Mouse (Mus musculus) stomach, embryonic 14.5 days (tissue): ENCODE measurements around the gene Tmem204. TPM values are rescaled to one million over a fixed set of nuclear protein-coding genes. Genes with fewer than 3 reads are reported as not detected.
A peak's percentile ranks its signal among the peaks of the same experiment; 100 is the strongest.

Experiments used
- ATAC-seq: fragments of 200-750 bp; cut with Nextera tagmentation; 2 replicates; pipeline ENCODE4 v1.8.0; 2017; ENCODE audit warnings: low read depth, moderate TSS enrichment; ENCODE audit not compliant: insufficient number of reproducible peaks, insufficient read depth, low FRiP score
- H3K27ac ChIP-seq: fragments of 300-500 bp; sonication (generic); 2 replicates; pipeline ENCODE4 v1.5.1; 2014; ENCODE audit warnings: mild to moderate bottlenecking, low read length, moderate library complexity, mixed read lengths
- H3K27me3 ChIP-seq: fragments of 300-500 bp; sonication (generic); 2 replicates; pipeline ENCODE4 v1.6.1; 2014; ENCODE audit warnings: low read length, control low read depth, mixed read lengths; ENCODE audit not compliant: control insufficient read depth, insufficient read depth
- H3K36me3 ChIP-seq: fragments of 300-500 bp; sonication (generic); 2 replicates; pipeline ENCODE4 v1.6.1; 2014; ENCODE audit warnings: mild to moderate bottlenecking, control low read depth, low read length, moderate library complexity, mixed read lengths; ENCODE audit not compliant: control insufficient read depth, insufficient read depth
- H3K4me1 ChIP-seq: fragments of 300-500 bp; sonication (generic); 2 replicates; pipeline ENCODE4 v1.6.1; 2014; ENCODE audit warnings: low read length, control low read depth, mixed read lengths; ENCODE audit not compliant: control insufficient read depth, insufficient read depth
- H3K4me2 ChIP-seq: fragments of 300-500 bp; sonication (generic); replicated peaks from 2 replicates; pipeline ENCODE4 v1.6.1; 2014; ENCODE audit warnings: low read depth, low read length, control low read depth
- H3K4me3 ChIP-seq: fragments of 300-500 bp; sonication (generic); 2 replicates; pipeline ENCODE4 v1.5.1; 2014; ENCODE audit warnings: low read depth, low read length, control low read depth
- H3K9ac ChIP-seq: fragments of 300-500 bp; sonication (generic); replicated peaks from 2 replicates; pipeline ENCODE4 v1.6.1; 2014; ENCODE audit warnings: low read depth, mild to moderate bottlenecking, control low read depth, low read length, moderate library complexity, mixed read lengths
- H3K9me3 ChIP-seq: fragments of 300-500 bp; sonication (generic); 2 replicates; pipeline ENCODE4 v1.6.1; 2016; ENCODE audit warnings: low read depth, low read length, control low read depth; ENCODE audit not compliant: control insufficient read depth
- WGBS: fragments of 180-500 bp; shearing (Covaris S2); extraction: QIAGEN DNeasy Blood & Tissue Kit; methylation state at CpG from one replicate; pipeline ENCODE4 v1.1.7; 2014; 5-methylcytosine and 5-hydroxymethylcytosine counted together
- polyA plus RNA-seq: library from polyadenylated mRNA; unstranded; fragments of >200 nt; fragmentation: Nextera tagmentation; extraction: Ambion mirVana; gene quantifications from 2 replicates; pipeline ENCODE4 v1.2.1, GENCODE M21; 2014

Gene Tmem204
- polyA plus RNA-seq, 1 experiment from 2014 or later, result 21.6 TPM

- peaks cover 72% of the 10 kb centered on the region for H3K36me3 ChIP-seq
- WGBS, result 91% methylated on average over 11 of the region's 11 CpGs
- H3K27me3 ChIP-seq, result no peaks in the 10 kb centered on the region
- no peaks in the 10 kb centered on the region for H3K9me3 ChIP-seq
- no peak overlapping the region for H3K4me2 ChIP-seq
- no peak overlapping the region for H3K4me3 ChIP-seq
- H3K4me1 ChIP-seq, result no peaks in the 10 kb centered on the region
- H3K9ac ChIP-seq, result no peak overlapping the region
- no peak for ATAC-seq
- H3K27ac ChIP-seq, result no peak overlapping the region
Observed at GRCm38 (mm10) chr17:25101338-25101737, 17.9 kb upstream of the Tmem204 start.

- 89% methylated on average over 6 of the region's 6 CpGs for WGBS
- Histone ChIP-seq H3K9me3 (no peaks in the 10 kb centered on the region), H3K27me3 (no peaks in the 10 kb centered on the region), H3K36me3 (peaks cover 60% of the 10 kb centered on the region), H3K4me1 (no peaks in the 10 kb centered on the region), H3K9ac (no peak overlapping the region), H3K4me2 (no peak overlapping the region), H3K27ac (no peak overlapping the region), H3K4me3 (no peak overlapping the region)
- no peak for ATAC-seq
Observed at GRCm38 (mm10) chr17:25100052-25100451, 16.7 kb upstream of the Tmem204 start.

GRCm38 (mm10) chr17:25096221-25096620 lies 12.8 kb upstream of the Tmem204 start:
- no peak for ATAC-seq
- H3K36me3 ChIP-seq, result peaks cover 41% of the 10 kb centered on the region
- no peak overlapping the region for H3K27ac ChIP-seq
- H3K9ac ChIP-seq, result no peak overlapping the region
- H3K9me3 ChIP-seq, result no peaks in the 10 kb centered on the region
- H3K4me2 ChIP-seq, result no peak overlapping the region
- no peaks in the 10 kb centered on the region for H3K4me1 ChIP-seq
- H3K4me3 ChIP-seq, result no peak overlapping the region
- no peaks in the 10 kb centered on the region for H3K27me3 ChIP-seq
- 90% methylated on average over 2 of the region's 2 CpGs for WGBS

- no peak overlapping the region for H3K4me3 ChIP-seq
- H3K36me3 ChIP-seq, result peaks cover 18% of the 10 kb centered on the region
- no peaks in the 10 kb centered on the region for H3K4me1 ChIP-seq
- no peak overlapping the region for H3K27ac ChIP-seq
- H3K27me3 ChIP-seq, result no peaks in the 10 kb centered on the region
- H3K9ac ChIP-seq, result no peak overlapping the region
- ATAC-seq, result no peak
- no peak overlapping the region for H3K4me2 ChIP-seq
- WGBS, result 95% methylated on average over 10 of the region's 10 CpGs
- H3K9me3 ChIP-seq, result no peaks in the 10 kb centered on the region
Observed at GRCm38 (mm10) chr17:25090450-25090849, 7.1 kb upstream of the Tmem204 start.

GRCm38 (mm10) chr17:25089158-25089557 lies 5.8 kb upstream of the Tmem204 start:
- Histone ChIP-seq H3K27me3 (no peaks in the 10 kb centered on the region), H3K27ac (no peak overlapping the region), H3K36me3 (peaks cover 16% of the 10 kb centered on the region), H3K4me1 (peaks cover 8% of the 10 kb centered on the region), H3K4me2 (no peak overlapping the region), H3K9ac (no peak overlapping the region), H3K4me3 (no peak overlapping the region), H3K9me3 (no peaks in the 10 kb centered on the region)
- WGBS, result 89% methylated on average over 10 of the region's 10 CpGs
- peak; percentile 66; the same call in 1 of the 2 replicates for ATAC-seq

- Histone ChIP-seq H3K9ac (no peak overlapping the region), H3K27ac (no peak overlapping the region), H3K4me2 (no peak overlapping the region), H3K4me1 (peaks cover 29% of the 10 kb centered on the region), H3K9me3 (no peaks in the 10 kb centered on the region), H3K4me3 (no peak overlapping the region), H3K36me3 (peaks cover 5% of the 10 kb centered on the region), H3K27me3 (no peaks in the 10 kb centered on the region)
- no peak for ATAC-seq
- 92% methylated on average over 7 of the region's 7 CpGs for WGBS
Observed at GRCm38 (mm10) chr17:25086724-25087123, 3.3 kb upstream of the Tmem204 start.

GRCm38 (mm10) chr17:25084835-25085385 lies 1.5 kb upstream of the Tmem204 start:
- no peak overlapping the region for H3K9ac ChIP-seq

GRCm38 (mm10) chr17:25082887-25083286 lies 504 bp downstream of the Tmem204 start:
- no peaks in the 10 kb centered on the region for H3K36me3 ChIP-seq
- no peak for ATAC-seq
- H3K9ac ChIP-seq, result no peak overlapping the region
- no peaks in the 10 kb centered on the region for H3K9me3 ChIP-seq
- H3K27me3 ChIP-seq, result no peaks in the 10 kb centered on the region
- H3K4me2 ChIP-seq, result peak overlapping the region; percentile 25; the same call in 1 of the 2 replicates
- no peak overlapping the region for H3K4me3 ChIP-seq
- WGBS, result 34% methylated on average over 3 of the region's 3 CpGs
- H3K27ac ChIP-seq, result peak overlapping the region; percentile 98
- H3K4me1 ChIP-seq, result peaks cover 47% of the 10 kb centered on the region

More at GRCm38 (mm10) chr17:25084835-25085385, 1.5 kb upstream of the Tmem204 start:
- H3K9me3 ChIP-seq, result no peaks in the 10 kb centered on the region
- no peak for ATAC-seq
- H3K4me1 ChIP-seq, result peaks cover 40% of the 10 kb centered on the region
- H3K4me3 ChIP-seq, result no peak overlapping the region
- peak overlapping the region; percentile 98 for H3K27ac ChIP-seq
- no peak overlapping the region for H3K4me2 ChIP-seq
- H3K27me3 ChIP-seq, result no peaks in the 10 kb centered on the region
- WGBS, result 73% methylated on average over 13 of the region's 13 CpGs
- H3K36me3 ChIP-seq, result no peaks in the 10 kb centered on the region; the same call in 1 of the 2 replicates
